Mouse (Mus musculus) thymus, adult 18-20 months (tissue): ENCODE data around the gene Olfr585.

Experiments
- DNase-seq, 2 experiments: peaks; one replicate each; pipeline ENCODE4 v3.0.0; 2022; ENCODE audit warnings: mixed read lengths in 2 of 2

Olfr585 gene

GRCm38 (mm10) chr7:103097420-103097819 lies at the start of gene Olfr585:
Olfr585 (plus strand) TSS chr7:103097720.
- DNase-seq, result no peak

GRCm38 (mm10) chr7:103051000-103051399 lies 46.5 kb upstream of the Olfr585 start, which contains the start of gene Olfr583:
Olfr583 (plus strand) TSS chr7:103051300.
- no peak for DNase-seq

- no peak for DNase-seq
Measured at GRCm38 (mm10) chr7:103081585-103081984, 15.9 kb upstream of the Olfr585 start, which contains the start of gene Olfr584. Olfr584 (plus strand) TSS chr7:103081885.

- no peak for DNase-seq
Measured at GRCm38 (mm10) chr7:103119406-103119805, 21.9 kb downstream of the Olfr585 start.

- no peak for DNase-seq
Measured at GRCm38 (mm10) chr7:103125538-103125937, 28.0 kb downstream of the Olfr585 start, which contains the start of gene Olfr586. Olfr586 (minus strand) TSS chr7:103125638.

GRCm38 (mm10) chr7:103140579-103140978 lies 43.1 kb downstream of the Olfr585 start, which contains the start of gene Olfr588-ps1:
Olfr588-ps1 (plus strand) TSS chr7:103140879.
- DNase-seq, result no peak
